Mouse (Mus musculus) cortical plate, adult 2 months (tissue): Measurements from ENCODE around the gene Ak8. TPM values are rescaled to one million over a fixed set of nuclear protein-coding genes. Genes with fewer than 3 reads are reported as not detected.

Source experiments
- H3K27ac ChIP-seq: fragments of 200-500 bp; 2 replicates; pipeline ENCODE4 v1.5.1; 2012; ENCODE audit warnings: low read length, control low read depth, inconsistent platforms; ENCODE audit not compliant: insufficient read depth
- H3K4me1 ChIP-seq: fragments of 200-500 bp; 2 replicates; pipeline ENCODE4 v1.6.1; 2011; ENCODE audit warnings: low read length; ENCODE audit not compliant: control insufficient read depth, insufficient read depth
- H3K4me3 ChIP-seq: fragments of 200-500 bp; 2 replicates; pipeline ENCODE4 v1.5.1; 2011; ENCODE audit warnings: mild to moderate bottlenecking, low read length, control low read depth; ENCODE audit not compliant: insufficient read depth
- CTCF ChIP-seq: fragments of 200-500 bp; IDR thresholded peaks from 2 replicates; pipeline ENCODE4 v1.5.1; 2011; ENCODE audit warnings: mild to moderate bottlenecking, control low read depth, low read length; ENCODE audit not compliant: insufficient read depth; ENCODE audit errors: extremely low read depth
- POLR2A ChIP-seq: fragments of 200-500 bp; IDR thresholded peaks from 2 replicates; pipeline ENCODE4 v1.6.1; 2011; ENCODE audit warnings: mild to moderate bottlenecking, low read length, control low read depth; ENCODE audit not compliant: insufficient read depth; ENCODE audit errors: extremely low read depth
- polyA plus RNA-seq: library from polyadenylated mRNA; depleted of rRNA; stranded (reverse); fragments of >200 nt; gene quantifications from 2 replicates; pipeline ENCODE4 v1.2.3, GENCODE M21; 2012

The Ak8 gene
- polyA plus RNA-seq, 1 experiment = 2.2 TPM

DNA sequence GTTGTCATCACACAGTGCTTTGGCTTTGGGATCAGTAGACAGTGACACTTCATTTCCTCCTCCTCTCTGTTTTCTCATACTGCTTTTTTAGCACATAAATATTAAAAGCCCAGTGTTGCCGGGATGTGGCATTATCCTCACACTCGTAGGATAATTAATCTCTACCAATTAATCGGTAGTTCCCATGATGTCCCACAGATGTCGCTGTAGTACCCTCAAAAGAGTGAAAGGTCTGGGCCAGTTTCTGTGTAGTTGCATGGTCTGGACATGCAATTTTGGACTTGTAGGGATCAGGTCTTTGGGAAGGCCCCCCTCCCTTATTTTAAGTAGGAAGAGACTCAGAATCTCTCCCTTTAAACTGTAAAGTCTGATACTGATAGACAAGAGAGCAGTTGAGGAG is 19.3 kb upstream of the Ak8 start:
- H3K4me3 ChIP-seq = no peak overlapping the region
- H3K4me1 ChIP-seq = peaks cover 8% of the 10 kb centered on the region
- TF ChIP-seq POLR2A (no peak), CTCF (peak; percentile 34; the same call in 1 of the 2 replicates)
- no peak overlapping the region for H3K27ac ChIP-seq

DNA sequence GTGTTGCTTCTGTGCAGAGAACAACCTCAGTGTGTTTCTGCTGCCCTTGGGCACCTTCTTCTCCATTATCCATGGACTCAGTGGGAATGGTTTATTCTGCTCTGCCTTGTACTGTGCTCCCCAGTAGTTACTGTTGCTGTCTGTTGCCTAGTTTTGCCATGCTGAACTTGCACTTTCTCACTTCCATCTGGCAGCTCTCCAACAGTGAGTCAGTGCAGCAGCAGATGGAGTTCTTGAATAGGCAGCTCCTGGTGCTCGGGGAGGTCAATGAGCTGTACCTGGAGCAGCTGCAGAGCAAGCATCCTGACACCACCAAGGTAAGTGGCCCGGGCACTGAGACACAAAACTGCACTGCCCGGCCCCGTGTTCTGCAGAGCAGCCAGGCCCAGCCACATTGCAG is 18.2 kb upstream of the Ak8 start:
- Histone ChIP-seq H3K4me1 (peaks cover 9% of the 10 kb centered on the region), H3K4me3 (no peak overlapping the region), H3K27ac (no peak overlapping the region)
- no peak for TF ChIP-seq CTCF
- no peak for TF ChIP-seq POLR2A

- no peak overlapping the region for H3K4me3 ChIP-seq
- no peak overlapping the region for H3K27ac ChIP-seq
- TF ChIP-seq CTCF (no peak), POLR2A (no peak)
- H3K4me1 ChIP-seq = peaks cover 9% of the 10 kb centered on the region
Observed at GRCm38 (mm10) chr2:28685895-28686294, 14.1 kb upstream of the Ak8 start.

- TF ChIP-seq CTCF (peak; percentile 39), POLR2A (no peak)
- H3K4me1 ChIP-seq = peaks cover 5% of the 10 kb centered on the region
- H3K4me3 ChIP-seq = no peak overlapping the region
- H3K27ac ChIP-seq = no peak overlapping the region
Observed at GRCm38 (mm10) chr2:28688431-28688830, 11.5 kb upstream of the Ak8 start.

DNA sequence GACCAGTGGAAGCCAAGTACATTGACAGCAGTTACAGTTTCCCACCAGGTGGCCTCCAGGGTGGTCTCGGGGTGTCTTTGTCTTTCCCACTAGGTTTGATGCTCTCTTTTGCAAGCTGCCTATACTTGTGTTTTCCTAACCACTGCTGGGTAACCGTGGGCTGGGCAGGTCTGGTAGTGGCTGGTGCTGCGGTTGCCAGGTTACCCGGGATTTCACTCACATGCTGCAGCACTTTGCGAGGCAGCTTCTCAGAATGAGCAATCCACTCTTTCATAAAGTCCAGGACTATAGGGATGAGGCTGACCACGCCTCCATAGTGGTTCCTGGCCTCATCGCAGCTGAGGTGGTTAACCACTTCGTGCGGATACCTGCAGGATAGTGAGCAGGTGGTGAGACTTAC is 7.3 kb upstream of the Ak8 start:
- Histone ChIP-seq H3K4me1 (peaks cover 3% of the 10 kb centered on the region), H3K27ac (no peak overlapping the region), H3K4me3 (no peak overlapping the region)
- TF ChIP-seq POLR2A (no peak), CTCF (no peak)

DNA sequence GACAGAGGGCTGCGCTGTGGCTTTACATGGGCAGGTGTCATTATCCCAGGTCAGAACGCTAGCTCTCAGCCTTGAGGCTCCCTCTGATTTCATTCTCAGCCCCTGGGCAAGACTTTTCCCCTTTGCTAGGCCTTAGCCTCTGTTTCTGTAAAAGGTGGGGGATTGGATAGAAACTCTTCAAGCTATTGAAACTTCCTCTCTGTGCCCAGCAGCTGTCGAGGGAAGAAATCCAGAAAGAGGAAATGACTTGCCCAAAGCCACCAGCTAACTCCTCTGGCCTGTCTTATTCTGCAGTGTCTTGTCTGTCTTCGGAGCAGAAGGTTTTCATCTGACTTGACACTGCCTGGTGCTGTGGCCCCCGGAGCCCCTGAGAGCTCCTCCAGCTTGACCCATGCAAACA is 1.4 kb upstream of the Ak8 start:
- Histone ChIP-seq H3K27ac (no peak overlapping the region), H3K4me3 (no peak overlapping the region), H3K4me1 (no peaks in the 10 kb centered on the region)
- no peak for TF ChIP-seq CTCF
- no peak for TF ChIP-seq POLR2A

DNA sequence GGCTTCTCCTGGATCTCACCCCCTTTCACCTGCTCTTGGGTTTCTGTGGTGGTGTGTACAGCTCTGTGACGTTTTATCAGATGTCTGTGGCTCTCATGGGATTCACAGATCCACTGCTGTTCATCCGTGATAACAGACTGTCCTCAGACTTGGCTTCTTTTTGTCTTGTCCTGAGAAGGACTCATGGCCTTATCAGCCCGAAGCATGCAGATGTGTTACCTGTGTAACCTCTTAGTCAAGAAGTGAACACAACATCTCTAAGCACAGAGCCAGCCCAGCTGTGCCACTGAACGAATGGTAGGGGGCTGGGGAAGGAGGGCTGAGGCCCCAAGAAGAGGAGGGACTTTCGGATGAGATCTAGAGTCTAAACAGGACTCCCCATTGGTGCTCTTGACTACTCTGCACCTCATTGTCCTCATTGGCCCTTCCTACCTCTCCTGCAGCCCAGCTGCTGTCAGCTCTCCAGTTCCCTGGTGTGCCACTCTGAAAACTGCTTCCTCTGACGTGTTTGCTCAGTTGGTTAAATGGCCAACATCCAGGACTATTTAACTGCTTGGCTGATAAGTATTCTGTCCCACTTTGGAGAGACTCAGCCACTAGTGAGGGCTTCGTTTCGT is 1.8 kb downstream of the Ak8 start:
- Histone ChIP-seq H3K4me3 (no peak overlapping the region), H3K27ac (no peak overlapping the region), H3K4me1 (no peaks in the 10 kb centered on the region)
- TF ChIP-seq POLR2A (no peak), CTCF (no peak)

DNA sequence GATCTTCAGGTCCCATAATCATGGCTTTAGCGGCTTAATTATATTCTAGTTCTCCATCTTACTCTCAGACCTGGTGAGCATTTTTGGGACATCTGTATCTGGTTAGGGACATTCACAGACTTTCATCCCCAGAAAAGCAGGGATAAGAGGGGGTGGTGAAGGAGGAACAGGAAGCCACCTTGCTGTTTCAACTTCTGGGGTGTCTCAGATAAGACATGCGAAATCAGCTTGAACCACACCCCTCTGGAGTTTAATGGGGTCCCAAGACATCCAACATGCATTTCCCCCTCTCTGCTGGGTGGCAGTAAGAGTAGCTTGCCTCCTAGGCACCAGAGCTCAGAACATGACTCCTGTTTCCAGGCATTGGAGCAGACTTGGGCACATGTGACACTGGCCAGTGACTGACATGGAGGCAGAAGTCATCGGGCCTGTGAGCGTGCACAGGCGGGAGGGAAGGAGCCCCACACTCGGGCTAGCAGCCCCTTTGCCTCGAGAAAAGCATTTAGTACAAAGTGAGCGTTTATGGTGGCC is 6.2 kb downstream of the Ak8 start:
- Histone ChIP-seq H3K27ac (no peak overlapping the region), H3K4me1 (no peaks in the 10 kb centered on the region)
- TF ChIP-seq CTCF (no peak), POLR2A (no peak)

DNA sequence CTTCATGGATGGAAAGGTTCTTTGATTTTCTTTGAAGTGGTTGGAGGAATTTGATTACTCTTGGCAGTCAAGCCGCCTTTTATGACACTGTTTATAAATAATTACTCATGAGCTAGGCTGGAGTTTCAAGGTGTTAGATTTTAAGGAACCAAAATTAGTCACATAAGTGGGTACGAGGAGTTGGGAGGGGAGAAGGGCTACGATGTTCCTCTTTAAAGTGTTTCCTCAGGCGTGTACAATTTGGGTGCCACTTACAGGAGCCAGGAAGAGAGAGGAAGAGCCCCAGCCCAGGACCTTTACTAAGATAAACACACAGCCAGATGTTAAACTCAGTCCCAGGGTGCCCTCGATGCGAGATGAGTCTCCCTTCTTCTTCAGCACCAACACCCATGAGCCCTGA is 6.8 kb downstream of the Ak8 start:
- TF ChIP-seq POLR2A (no peak), CTCF (no peak)
- H3K4me3 ChIP-seq = no peak overlapping the region
- H3K27ac ChIP-seq = no peak overlapping the region
- H3K4me1 ChIP-seq = no peaks in the 10 kb centered on the region

More for the DNA sequence above, 6.2 kb downstream of the Ak8 start:
- no peak overlapping the region for H3K4me3 ChIP-seq

GRCm38 (mm10) chr2:28713036-28713435 is 13.1 kb downstream of the Ak8 start:
- Histone ChIP-seq H3K4me1 (no peaks in the 10 kb centered on the region), H3K4me3 (no peak overlapping the region), H3K27ac (no peak overlapping the region)
- TF ChIP-seq CTCF (no peak), POLR2A (no peak)
